Comparison of ENCODE assay signal across 14 mouse cellular contexts in the genomic region with DNA sequence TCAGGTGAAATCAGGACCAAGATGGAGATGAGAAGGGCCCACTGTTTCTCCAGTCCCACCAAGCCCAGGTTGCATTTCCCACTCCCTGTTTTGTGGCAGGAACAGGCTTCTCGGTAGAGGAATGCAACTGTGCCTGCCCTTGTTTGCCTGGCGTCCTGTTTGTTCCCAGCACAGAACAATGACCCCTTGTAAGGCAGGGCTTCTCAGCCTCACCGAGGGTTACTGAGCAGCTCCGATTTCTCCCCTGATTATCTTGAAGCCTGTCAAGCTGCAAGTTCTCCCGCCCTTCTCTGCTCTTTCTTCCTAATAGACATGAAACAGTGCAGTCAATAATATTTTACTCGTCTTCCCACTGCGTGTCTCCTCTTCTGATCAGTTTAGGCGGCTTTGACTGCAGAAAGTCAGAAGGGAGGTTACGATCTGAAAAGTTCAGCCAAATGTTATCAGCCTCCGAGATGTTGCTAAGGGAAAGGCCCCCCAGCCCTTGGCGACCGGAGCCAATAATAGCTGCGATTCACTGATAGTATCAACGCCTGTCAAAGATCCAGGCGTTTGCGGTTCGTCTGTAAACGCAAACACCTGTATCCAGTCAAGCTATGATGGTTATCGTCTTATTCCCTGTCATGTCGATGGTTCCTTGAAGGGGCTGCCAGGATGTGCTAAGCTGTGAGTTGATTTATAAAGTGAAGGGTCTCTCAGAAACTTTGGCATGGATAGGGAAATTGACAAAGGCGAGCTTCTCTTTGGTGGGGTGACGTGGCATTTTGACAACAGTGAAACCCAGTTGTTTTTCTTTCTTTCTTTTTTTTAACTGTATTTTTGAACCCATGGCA.
A peak's percentile ranks its signal among the peaks of the same experiment; 100 is the strongest.
DNase-seq lines count a peak whose midpoint lies in the region; ATAC-seq and TF ChIP-seq lines count a peak whose summit lies in the region.
"Had no signal": no experiment of that assay in that cellular context is flagged by ENCODE, and none has a peak within 500 bp of the region (broad histone marks: within the 10 kb centered on the region; RNA-seq: fewer than 3 reads in every experiment).

No protein-coding gene starts in this region.

- H3K27me3 ChIP-seq in intestine, embryonic 15.5 days (replicated peaks), result no peaks in the 10 kb centered on the region
- H3K27me3 ChIP-seq in intestine, postnatal 0 days (replicated peaks; ENCODE audit: control insufficient read depth, insufficient read depth, low read length), result no peaks in the 10 kb centered on the region
- no peaks in the 10 kb centered on the region for H3K27me3 ChIP-seq in cerebellum, adult 2 months (ENCODE audit: control insufficient read depth, insufficient read depth, low read length)

- no peak overlapping the region for H3K9ac ChIP-seq in intestine, embryonic 15.5 days
- no peak overlapping the region for H3K9ac ChIP-seq in intestine, postnatal 0 days (ENCODE audit: low read depth, low read length)

- no peak for ATAC-seq in intestine, embryonic 15.5 days
- ATAC-seq in intestine, postnatal 0 days, result no peak

- H3K4me1 ChIP-seq in intestine, embryonic 15.5 days (replicated peaks), result 0 out of 2 replicates have a peak, but pooled peaks cover 9% of the 10 kb centered on the region
- no peaks in the 10 kb centered on the region for H3K4me1 ChIP-seq in intestine, postnatal 0 days (replicated peaks; ENCODE audit: control insufficient read depth, insufficient read depth, low read length)
- no peaks in the 10 kb centered on the region for H3K4me1 ChIP-seq in cerebellum, adult 2 months (ENCODE audit: control insufficient read depth, insufficient read depth, low read length)

- H3K27ac ChIP-seq in intestine, embryonic 15.5 days, result no peak overlapping the region
- no peak overlapping the region for H3K27ac ChIP-seq in intestine, postnatal 0 days (ENCODE audit: low read depth, low read length)
- no peak overlapping the region for H3K27ac ChIP-seq in cerebellum, adult 2 months (ENCODE audit: insufficient read depth, low read length)
- H3K27ac ChIP-seq: macrophage had no signal

- no peak overlapping the region for H3K4me3 ChIP-seq in intestine, embryonic 15.5 days (replicated peaks)
- no peak overlapping the region for H3K4me3 ChIP-seq in intestine, postnatal 0 days (ENCODE audit: low read depth, low read length)
- H3K4me3 ChIP-seq in cerebellum, adult 2 months (replicated peaks; ENCODE audit: insufficient read depth, low read depth, low read length), result no peak overlapping the region
- H3K4me3 ChIP-seq: myocyte had no signal

- H3K36me3 ChIP-seq in intestine, embryonic 15.5 days, result no peaks in the 10 kb centered on the region
- no peaks in the 10 kb centered on the region for H3K36me3 ChIP-seq in intestine, postnatal 0 days (ENCODE audit: control insufficient read depth, insufficient read depth)

- H3K9me3 ChIP-seq in intestine, embryonic 15.5 days, result no peaks in the 10 kb centered on the region
- H3K9me3 ChIP-seq in intestine, postnatal 0 days (ENCODE audit: control insufficient read depth), result no peaks in the 10 kb centered on the region

- TF ChIP-seq CTCF in intestine, postnatal 0 days (IDR thresholded peaks at IDR 0.05; ENCODE audit: low read depth), result no peak
- no peak for TF ChIP-seq CTCF in brain, embryonic 14.5 days (IDR thresholded peaks at IDR 0.05; ENCODE audit: borderline replicate concordance, extremely low read depth, insufficient read depth, insufficient read length)
- no peak for TF ChIP-seq CTCF in cerebellum, adult 2 months (IDR thresholded peaks at IDR 0.05; ENCODE audit: borderline replicate concordance, insufficient read depth, low read depth, low read length)

- TF ChIP-seq POLR2A in brain, embryonic 14.5 days (IDR thresholded peaks at IDR 0.05; ENCODE audit: borderline replicate concordance, extremely low read depth, insufficient read depth, insufficient read length, poor library complexity, severe bottlenecking), result no peak
- TF ChIP-seq POLR2A in cerebellum, adult 2 months (IDR thresholded peaks at IDR 0.05; ENCODE audit: borderline replicate concordance, insufficient read depth, low read length), result no peak

- peak; percentile 54 for DNase-seq in Muller cell, postnatal 12 days (ENCODE audit: inconsistent ontology term)
- peak; percentile 46 for DNase-seq in brain, embryonic 14.5 days (ENCODE audit: low read depth)
- peak; percentile 44 to 60 for DNase-seq in kidney, postnatal 4 days
- no peak for DNase-seq in gastrocnemius, postnatal 4 days (ENCODE audit: low spot score in 2 of 2)
- DNase-seq in cerebellum, adult 2 months, result no peak
- DNase-seq in adrenal gland, postnatal 14 days, result no peak
- DNase-seq: cerebellum, adult 18-20 months; gastrocnemius, postnatal 25 days; spleen, adult 18-20 months; thymus, adult 2 months had no signal

- 14% methylated on average over 22 of the region's 22 CpGs for WGBS in intestine, embryonic 15.5 days
- 12% methylated on average over 22 of the region's 22 CpGs for WGBS in intestine, postnatal 0 days
- 46% methylated on average over 22 of the region's 22 CpGs for WGBS in cerebellum, adult 2 months

- H3K4me2 ChIP-seq in intestine, embryonic 15.5 days (replicated peaks), result 0 out of 2 replicates have a peak overlapping the region, but pooled peaks have one; percentile 6
- H3K4me2 ChIP-seq in intestine, postnatal 0 days (replicated peaks; ENCODE audit: low read depth), result no peak overlapping the region

Comparison
In these comparisons a context has a peak if more than half of its experiments do, and no peak if none do; other contexts are left out.
1. DNase-seq: peak in Muller cell, postnatal 12 days (single experiment), brain, embryonic 14.5 days (single experiment) and kidney, postnatal 4 days (2 of 2); none in gastrocnemius, postnatal 4 days (0 of 2), cerebellum, adult 2 months (0 of 2) and adrenal gland, postnatal 14 days (single experiment).